Mouse (Mus musculus) CH12.LX (cell line): ENCODE data around the gene Il6st. TPM values are rescaled to one million over a fixed set of nuclear protein-coding genes. Genes with fewer than 3 reads are reported as not detected.

ENCODE experiments used
- DNase-seq: peaks from one replicate; pipeline ENCODE4 v3.0.0-alpha.2; 2013; ENCODE audit errors: extremely low read depth
- H3K27ac ChIP-seq: 2 replicates; pipeline ENCODE4 v1.5.1; 2012; ENCODE audit warnings: low read depth, mild to moderate bottlenecking, control low read depth, moderate library complexity; ENCODE audit not compliant: insufficient read depth
- H3K27me3 ChIP-seq: replicated peaks from 2 replicates; pipeline ENCODE3; 2012; ENCODE audit warnings: inconsistent platforms
- H3K36me3 ChIP-seq, 2 experiments: replicated peaks in 1 of 2; 2 replicates each; pipeline versions ENCODE3 to v1.6.1; 2012; ENCODE audit warnings: inconsistent platforms in 1 of 2, low read length in 1 of 2, mild to moderate bottlenecking in 1 of 2, mixed read lengths in 1 of 2, moderate library complexity in 1 of 2; ENCODE audit not compliant: control insufficient read depth in 1 of 2, insufficient read depth in 1 of 2
- H3K4me1 ChIP-seq, 2 experiments: 2 replicates each; pipeline ENCODE4 v1.6.1; 2012; ENCODE audit warnings: inconsistent platforms in 1 of 2, moderate library complexity in 1 of 2; ENCODE audit not compliant: insufficient read depth in 2 of 2, control insufficient read depth in 1 of 2
- H3K4me2 ChIP-seq: 2 replicates; pipeline ENCODE4 v1.6.1; 2012; ENCODE audit warnings: low read depth, mild to moderate bottlenecking, control low read depth; ENCODE audit not compliant: poor library complexity, insufficient read depth, severe bottlenecking
- H3K4me3 ChIP-seq, 3 experiments: fragments of 150-350 bp in 1 of 3; sonication (generic) in 1 of 3; replicated peaks in 1 of 3; 2 replicates each; pipeline versions ENCODE3 to v1.5.1; 2011 to 2012; ENCODE audit warnings: low read depth in 2 of 3, low read length in 2 of 3, mild to moderate bottlenecking in 2 of 3, moderate library complexity in 2 of 3, control low read depth in 1 of 3, improper control_type of control experiment in 1 of 3, inconsistent platforms in 1 of 3, mixed read lengths in 1 of 3; ENCODE audit not compliant: poor library complexity in 1 of 3
- H3K79me2 ChIP-seq: replicated peaks from 2 replicates; pipeline ENCODE4 v1.6.1; 2012; ENCODE audit warnings: mild to moderate bottlenecking, moderate library complexity; ENCODE audit not compliant: control insufficient read depth, poor library complexity, insufficient read depth, severe bottlenecking; ENCODE audit errors: extremely low read depth
- H3K9ac ChIP-seq: 2 replicates; pipeline ENCODE4 v1.6.1; 2012; ENCODE audit warnings: low read depth, mild to moderate bottlenecking, control low read depth, moderate library complexity; ENCODE audit not compliant: insufficient read depth
- H3K9me3 ChIP-seq: replicated peaks from 2 replicates; pipeline ENCODE3; 2012; ENCODE audit warnings: low read length, inconsistent platforms, mixed read lengths
- BHLHE40 ChIP-seq: IDR thresholded peaks from 2 replicates; pipeline ENCODE4 v1.6.1; 2011; ENCODE audit warnings: mild to moderate bottlenecking, low read depth, low read length, improper control_type of control experiment
- CHD1 ChIP-seq: IDR thresholded peaks from 2 replicates; pipeline ENCODE4 v1.6.1; 2012; ENCODE audit warnings: low read depth, low read length, improper control_type of control experiment, inconsistent platforms
- CTCF ChIP-seq, 2 experiments: IDR thresholded peaks in 1 of 2; conservative IDR thresholded peaks in 1 of 2; 2 replicates each; pipeline ENCODE4 v1.5.1; 2011 to 2012; ENCODE audit warnings: low read depth in 2 of 2, low read length in 2 of 2, improper control_type of control experiment in 1 of 2, inconsistent platforms in 1 of 2, mild to moderate bottlenecking in 1 of 2, moderate library complexity in 1 of 2
- E2F4 ChIP-seq: IDR thresholded peaks from 2 replicates; pipeline ENCODE4 v1.6.1; 2011; ENCODE audit warnings: low read depth, low read length, improper control_type of control experiment; ENCODE audit not compliant: insufficient replicate concordance
- EP300 ChIP-seq: IDR thresholded peaks from 2 replicates; pipeline ENCODE4 v1.6.1; 2011; ENCODE audit warnings: low read length, improper control_type of control experiment
- ETS1 ChIP-seq: conservative IDR thresholded peaks from 2 replicates; pipeline ENCODE4 v1.6.1; 2012; ENCODE audit warnings: low read depth, mild to moderate bottlenecking, inconsistent platforms, low read length, improper control_type of control experiment, moderate library complexity
- GABPA ChIP-seq: IDR thresholded peaks from 2 replicates; pipeline ENCODE4 v1.6.1; 2012; ENCODE audit warnings: low read depth, low read length, improper control_type of control experiment, inconsistent platforms; ENCODE audit not compliant: insufficient replicate concordance
- IRF4 ChIP-seq: IDR thresholded peaks from 2 replicates; pipeline ENCODE4 v1.6.1; 2014; ENCODE audit warnings: low read depth, mild to moderate bottlenecking, inconsistent platforms, low read length, improper control_type of control experiment
- JUND ChIP-seq: conservative IDR thresholded peaks from 2 replicates; pipeline ENCODE4 v1.6.1; 2011; ENCODE audit warnings: low read depth, low read length, improper control_type of control experiment
- MEF2A ChIP-seq: IDR thresholded peaks from 2 replicates; pipeline ENCODE4 v1.6.1; 2014; ENCODE audit warnings: low read depth, mild to moderate bottlenecking, inconsistent platforms, low read length, improper control_type of control experiment, borderline replicate concordance
- MXI1 ChIP-seq: IDR thresholded peaks from 2 replicates; pipeline ENCODE4 v1.6.1; 2011; ENCODE audit warnings: mild to moderate bottlenecking, low read depth, low read length, improper control_type of control experiment
- MYC ChIP-seq: IDR thresholded peaks from 2 replicates; pipeline ENCODE4 v1.6.1; 2011; ENCODE audit warnings: low read depth, mild to moderate bottlenecking, improper control_type of control experiment, low read length
- POLR2AphosphoS2 ChIP-seq: IDR thresholded peaks from 2 replicates; pipeline ENCODE4 v1.6.1; 2011; ENCODE audit warnings: low read depth, low read length, improper control_type of control experiment
- RAD21 ChIP-seq: IDR thresholded peaks from 2 replicates; pipeline ENCODE4 v1.6.1; 2011; ENCODE audit warnings: low read depth, mild to moderate bottlenecking, low read length, improper control_type of control experiment, moderate library complexity
- SMC3 ChIP-seq: IDR thresholded peaks from 2 replicates; pipeline ENCODE4 v1.6.1; 2011; ENCODE audit warnings: low read depth, low read length, improper control_type of control experiment
- ZMIZ1 ChIP-seq: IDR thresholded peaks from 2 replicates; pipeline ENCODE4 v1.6.1; 2012; ENCODE audit warnings: low read depth, mild to moderate bottlenecking, inconsistent platforms, low read length, improper control_type of control experiment
- dilution Hi-C: fragments of 300-500 bp; cut with MboI; formaldehyde crosslinking; loops from 2 replicates; pipeline ENCODE4 v1.14.3; 2020; ENCODE audit warnings: low sequenced_read_pairs; ENCODE audit not compliant: extremely low pct_unique_long_range_greater_than_20kb, extremely low pct_ligation_motif_present
- in situ Hi-C: fragments of 300-500 bp; cut with MboI; formaldehyde crosslinking; loops from 3 replicates; pipeline ENCODE4 v1.14.3; 2019; ENCODE audit warnings: low sequenced_read_pairs, low pct_ligation_motif_present, low pct_unique_long_range_greater_than_20kb, mixed read lengths
- polyA plus RNA-seq: library from polyadenylated mRNA; unstranded; fragments of >175 nt; gene quantifications from 2 replicates; pipeline ENCODE4 v1.2.1, GENCODE M21; 2012; ENCODE audit warnings: low read depth; ENCODE audit not compliant: insufficient read length
- total RNA-seq, 2 experiments: library from RNA; depleted of rRNA; stranded (reverse); fragments of 300-350 nt in 1 of 2; fragments of >200 nt in 1 of 2; gene quantifications; 2 replicates each; pipeline ENCODE4 v1.2.3; 2012 to 2014

The Il6st gene
- total and polyA plus RNA-seq, 3 experiments, result 3.5 to 7.6 (median 5.7) TPM

- Histone ChIP-seq H3K4me3 (no peak overlapping the region), H3K4me1 (peaks cover 5 to 12% of the 10 kb centered on the region in 2 experiments; a peak in 3 of 4 replicates), H3K27ac (no peak overlapping the region), H3K9ac (no peak overlapping the region), H3K9me3 (no peaks in the 10 kb centered on the region), H3K27me3 (no peaks in the 10 kb centered on the region), H3K36me3 (no peaks in the 10 kb centered on the region), H3K4me2 (no peak overlapping the region), H3K79me2 (no peaks in the 10 kb centered on the region)
- TF ChIP-seq JUND (no peak), GABPA (no peak), CHD1 (no peak), EP300 (no peak), ETS1 (no peak), MXI1 (no peak), IRF4 (no peak), RAD21 (no peak), SMC3 (no peak), CTCF (conservative IDR thresholded peaks at IDR 0.05 in 1 of 2, IDR thresholded peaks at IDR 0.05 in 1 of 2; ENCODE audit: low read depth in 2 of 2, low read length in 2 of 2) (no peak), POLR2AphosphoS2 (no peak), MYC (no peak)
- no peak for DNase-seq
- in situ Hi-C loops, result loop anchor here (25.0 kb wide), 1 partner anchor 746 kb away; no protein-coding TSS in a partner anchor
- dilution Hi-C loops, result no loop called here
These were observed 69.7 kb downstream of the Il6st start for GRCm38 (mm10) chr13:112533556-112533955.

GRCm38 (mm10) chr13:112536611-112537010 is 72.7 kb downstream of the Il6st start:
- Histone ChIP-seq H3K9me3 (no peaks in the 10 kb centered on the region), H3K4me3 (no peak overlapping the region), H3K27ac (no peak overlapping the region), H3K4me1 (peaks cover 8 to 10% of the 10 kb centered on the region in 2 experiments; a peak in 3 of 4 replicates), H3K9ac (no peak overlapping the region), H3K4me2 (no peak overlapping the region), H3K79me2 (no peaks in the 10 kb centered on the region), H3K27me3 (no peaks in the 10 kb centered on the region), H3K36me3 (no peaks in the 10 kb centered on the region)
- in situ Hi-C loops (loop anchor here (25.0 kb wide), 1 partner anchor 749 kb away; no protein-coding TSS in a partner anchor), dilution Hi-C loops (no loop called here)
- TF ChIP-seq BHLHE40, result no peak
- no peak for TF ChIP-seq ZMIZ1
- no peak for TF ChIP-seq MEF2A
- no peak for TF ChIP-seq RAD21
- no peak for TF ChIP-seq E2F4
- no peak for DNase-seq
